Mouse (Mus musculus): ENCODE data around the gene Bicdl2. TPM values are rescaled to one million over a fixed set of nuclear protein-coding genes. Genes with fewer than 3 reads are reported as not detected.

Gene Bicdl2
- polyA plus RNA-seq, 1 experiment from 2014 or later = 0.84 TPM

- H3K4me3 ChIP-seq (ENCODE audit: low read depth, low read length) = no peak overlapping the region
- no peaks in the 10 kb centered on the region for H3K36me3 ChIP-seq (replicated peaks; ENCODE audit: control insufficient read depth, insufficient read depth, low read depth, low read length)
- H3K4me1 ChIP-seq (ENCODE audit: control insufficient read depth, insufficient read depth, low read length) = peaks cover 3% of the 10 kb centered on the region; the same call in 1 of the 2 replicates
- peaks cover 18% of the 10 kb centered on the region for H3K27me3 ChIP-seq (ENCODE audit: control insufficient read depth, insufficient read depth, low read length)
- H3K4me2 ChIP-seq (ENCODE audit: low read depth, low read length) = no peak overlapping the region
- no peaks in the 10 kb centered on the region for H3K9me3 ChIP-seq (replicated peaks; ENCODE audit: control insufficient read depth, low read length)
- 50% methylated on average over 5 of the region's 5 CpGs for WGBS
- H3K9ac ChIP-seq (replicated peaks; ENCODE audit: low read length) = no peak overlapping the region
- no peak overlapping the region for H3K27ac ChIP-seq (replicated peaks; ENCODE audit: low read depth, low read length)
- DNase-seq (ENCODE audit: low spot score) (no peak), ATAC-seq (replicated peaks; ENCODE audit: insufficient number of reproducible peaks, low FRiP score, low TSS enrichment, low read depth) (no peak)
Observed at GRCm38 (mm10) chr17:23675127-23675526, 14.8 kb downstream of the Bicdl2 start.

DNA sequence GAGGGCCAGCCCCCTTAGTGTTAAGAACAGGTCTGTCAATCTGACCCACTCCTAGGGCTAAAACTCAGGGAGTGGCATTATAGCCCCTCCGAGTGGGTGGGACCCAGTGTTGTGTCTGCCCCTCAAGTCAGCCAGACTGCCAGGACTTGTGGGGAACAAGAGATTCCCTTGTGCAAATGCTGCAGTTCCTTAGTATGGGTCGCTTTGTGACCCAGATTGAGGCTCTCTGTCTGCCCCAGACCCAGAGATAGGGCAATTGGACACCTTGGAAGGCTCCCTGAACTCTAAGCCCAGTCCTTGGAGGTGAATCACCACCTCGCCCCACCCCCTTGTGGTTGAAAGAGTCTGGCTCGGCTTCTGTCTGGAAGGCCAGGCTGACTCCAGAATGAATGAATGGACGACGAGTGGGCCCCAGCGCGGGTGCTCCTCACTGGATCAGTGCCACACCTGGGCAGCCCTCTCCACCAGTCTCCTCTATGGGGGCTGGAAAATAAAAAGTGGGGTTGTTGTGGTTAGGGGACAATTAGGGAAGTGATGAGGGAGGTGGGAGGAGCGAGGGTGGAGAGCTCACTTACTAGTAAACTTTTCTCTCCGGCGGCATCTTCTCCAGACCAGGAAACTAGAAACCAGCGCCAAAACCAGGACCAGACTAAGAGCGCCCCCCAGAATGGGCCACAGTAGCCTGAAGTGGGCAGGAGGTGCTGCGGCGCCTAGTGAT is 15.4 kb downstream of the Bicdl2 start:
- 12% methylated on average over 15 of the region's 15 CpGs for WGBS
- H3K36me3 ChIP-seq (replicated peaks; ENCODE audit: control insufficient read depth, insufficient read depth, low read depth, low read length) = no peaks in the 10 kb centered on the region
- peaks cover 24% of the 10 kb centered on the region for H3K27me3 ChIP-seq (ENCODE audit: control insufficient read depth, insufficient read depth, low read length)
- H3K9ac ChIP-seq (replicated peaks; ENCODE audit: low read length) = no peak overlapping the region
- H3K4me3 ChIP-seq (ENCODE audit: low read depth, low read length) = peak overlapping the region; percentile 44
- H3K4me1 ChIP-seq (ENCODE audit: control insufficient read depth, insufficient read depth, low read length) = peaks cover 3% of the 10 kb centered on the region; the same call in 1 of the 2 replicates
- no peaks in the 10 kb centered on the region for H3K9me3 ChIP-seq (replicated peaks; ENCODE audit: control insufficient read depth, low read length)
- H3K4me2 ChIP-seq (ENCODE audit: low read depth, low read length) = peak overlapping the region; percentile 92
- H3K27ac ChIP-seq (replicated peaks; ENCODE audit: low read depth, low read length) = no peak overlapping the region
- ATAC-seq (replicated peaks; ENCODE audit: insufficient number of reproducible peaks, low FRiP score, low TSS enrichment, low read depth) (no peak), DNase-seq (ENCODE audit: low spot score) (no peak)

DNA sequence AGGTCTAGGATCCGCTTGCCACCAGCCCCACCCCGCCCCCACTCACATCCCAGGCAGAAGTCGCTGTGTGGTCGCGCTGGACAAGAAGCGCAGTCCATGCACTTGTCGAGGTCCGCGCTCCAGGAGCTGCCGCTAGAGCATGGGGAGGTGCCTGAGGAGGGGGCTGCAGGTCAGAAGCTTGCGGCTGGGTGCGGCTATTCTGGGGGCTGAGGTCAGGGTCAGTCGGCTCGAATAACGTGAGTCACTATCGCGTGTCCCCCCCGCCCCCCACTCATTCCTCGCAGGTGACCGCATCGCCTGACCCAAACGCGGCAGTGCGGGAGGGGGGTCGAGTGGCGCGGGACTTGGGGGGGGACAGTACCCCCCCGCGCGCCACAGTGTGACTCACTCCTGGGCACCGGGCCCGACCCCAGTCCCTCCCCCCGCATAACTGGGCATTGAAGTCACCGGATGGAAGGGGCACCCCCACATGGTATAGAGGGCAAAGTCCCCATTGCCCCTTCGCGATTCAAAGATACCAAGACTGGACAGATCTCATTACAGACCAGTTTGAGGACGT is 16.2 kb downstream of the Bicdl2 start:
- no peaks in the 10 kb centered on the region for H3K9me3 ChIP-seq (replicated peaks; ENCODE audit: control insufficient read depth, low read length)
- H3K27me3 ChIP-seq (ENCODE audit: control insufficient read depth, insufficient read depth, low read length) = peaks cover 31% of the 10 kb centered on the region
- H3K4me2 ChIP-seq (ENCODE audit: low read depth, low read length) = peak overlapping the region; percentile 92
- under 1% methylated on average over 35 of the region's 37 CpGs for WGBS
- H3K4me1 ChIP-seq (ENCODE audit: control insufficient read depth, insufficient read depth, low read length) = peaks cover 3% of the 10 kb centered on the region; the same call in 1 of the 2 replicates
- no peak overlapping the region for H3K27ac ChIP-seq (replicated peaks; ENCODE audit: low read depth, low read length)
- no peak for DNase-seq (ENCODE audit: low spot score)
- ATAC-seq (replicated peaks; ENCODE audit: insufficient number of reproducible peaks, low FRiP score, low TSS enrichment, low read depth) = no peak
- H3K4me3 ChIP-seq (ENCODE audit: low read depth, low read length) = peak overlapping the region; percentile 44
- H3K36me3 ChIP-seq (replicated peaks; ENCODE audit: control insufficient read depth, insufficient read depth, low read depth, low read length) = no peaks in the 10 kb centered on the region
- H3K9ac ChIP-seq (replicated peaks; ENCODE audit: low read length) = peak overlapping the region; percentile 33

- Histone ChIP-seq H3K9ac (replicated peaks; ENCODE audit: low read length) (peak within 1 kb of the TSS; percentile 54), H3K36me3 (replicated peaks; ENCODE audit: control insufficient read depth, insufficient read depth, low read depth, low read length) (no peaks in the 10 kb centered on the region), H3K9me3 (replicated peaks; ENCODE audit: control insufficient read depth, low read length) (no peaks in the 10 kb centered on the region), H3K4me3 (ENCODE audit: low read depth, low read length) (peak within 1 kb of the TSS; percentile 44), H3K4me2 (ENCODE audit: low read depth, low read length) (peak within 1 kb of the TSS; percentile 92), H3K27ac (replicated peaks; ENCODE audit: low read depth, low read length) (no peak within 1 kb of the TSS), H3K4me1 (ENCODE audit: control insufficient read depth, insufficient read depth, low read length) (peaks cover 3% of the 10 kb centered on the region; the same call in 1 of the 2 replicates), H3K27me3 (ENCODE audit: control insufficient read depth, insufficient read depth, low read length) (peaks cover 35% of the 10 kb centered on the region)
- peak; percentile 91 for DNase-seq (ENCODE audit: low spot score)
- ATAC-seq (replicated peaks; ENCODE audit: insufficient number of reproducible peaks, low FRiP score, low TSS enrichment, low read depth) = no peak
- WGBS = under 1% methylated on average over 34 of the region's 34 CpGs
Observed at GRCm38 (mm10) chr17:23677236-23677679, 17.0 kb downstream of the Bicdl2 start, which contains the start of gene Tnfrsf12a. Gene Tnfrsf12a (minus strand): TSS chr17:23677468.

DNA sequence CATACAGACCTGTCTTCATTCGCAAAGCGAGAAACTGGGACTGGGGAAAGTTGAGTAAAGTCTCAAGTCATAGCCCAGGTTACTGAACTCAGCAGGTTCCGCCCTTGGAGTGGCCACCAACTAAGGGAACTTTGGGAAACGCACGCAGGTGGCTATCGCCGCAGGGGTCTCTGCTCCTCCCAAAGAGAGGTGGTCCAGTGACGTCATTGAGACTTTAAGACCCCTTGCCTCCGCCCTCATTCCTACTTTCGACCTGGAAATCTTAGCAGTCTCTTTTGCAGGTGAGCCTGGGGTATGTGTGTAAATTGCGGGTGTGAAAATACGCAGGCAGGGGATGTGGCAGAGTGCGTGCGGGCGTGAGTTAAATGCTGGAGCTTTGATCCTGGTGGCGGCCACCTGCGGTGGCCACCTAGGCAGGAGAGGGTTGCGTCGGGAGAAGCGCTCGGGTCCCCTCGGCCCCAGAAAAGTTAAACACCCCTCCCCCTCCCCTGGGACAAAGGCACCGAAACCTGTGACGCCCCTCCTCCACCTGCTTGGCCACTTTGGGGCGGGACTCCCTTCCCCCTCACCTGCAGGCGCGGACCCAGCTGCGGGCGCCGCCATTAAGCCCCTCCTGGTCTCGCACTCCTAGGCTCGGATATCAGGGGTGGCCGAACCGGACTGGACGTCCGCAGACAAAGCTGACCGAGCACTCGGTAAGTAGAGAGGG is 19.0 kb downstream of the Bicdl2 start, which contains the start of gene Cldn6:
TSS of gene Cldn6 (plus strand) at position 123 of the 709 bp plus-strand sequence.
- Histone ChIP-seq H3K9ac (replicated peaks; ENCODE audit: low read length) (no peak within 1 kb of the TSS; the same call in 1 of the 2 replicates), H3K36me3 (replicated peaks; ENCODE audit: control insufficient read depth, insufficient read depth, low read depth, low read length) (no peaks in the 10 kb centered on the region), H3K27ac (replicated peaks; ENCODE audit: low read depth, low read length) (peak within 1 kb of the TSS; percentile 20; the same call in 1 of the 2 replicates), H3K27me3 (ENCODE audit: control insufficient read depth, insufficient read depth, low read length) (peaks cover 53% of the 10 kb centered on the region), H3K4me2 (ENCODE audit: low read depth, low read length) (peak within 1 kb of the TSS; percentile 32), H3K9me3 (replicated peaks; ENCODE audit: control insufficient read depth, low read length) (no peaks in the 10 kb centered on the region), H3K4me1 (ENCODE audit: control insufficient read depth, insufficient read depth, low read length) (peaks cover 3% of the 10 kb centered on the region), H3K4me3 (ENCODE audit: low read depth, low read length) (peak within 1 kb of the TSS; percentile 21)
- peak; percentile 49 for DNase-seq (ENCODE audit: low spot score)
- no peak for ATAC-seq (replicated peaks; ENCODE audit: insufficient number of reproducible peaks, low FRiP score, low TSS enrichment, low read depth)
- 2% methylated on average over 38 of the region's 38 CpGs for WGBS

DNA sequence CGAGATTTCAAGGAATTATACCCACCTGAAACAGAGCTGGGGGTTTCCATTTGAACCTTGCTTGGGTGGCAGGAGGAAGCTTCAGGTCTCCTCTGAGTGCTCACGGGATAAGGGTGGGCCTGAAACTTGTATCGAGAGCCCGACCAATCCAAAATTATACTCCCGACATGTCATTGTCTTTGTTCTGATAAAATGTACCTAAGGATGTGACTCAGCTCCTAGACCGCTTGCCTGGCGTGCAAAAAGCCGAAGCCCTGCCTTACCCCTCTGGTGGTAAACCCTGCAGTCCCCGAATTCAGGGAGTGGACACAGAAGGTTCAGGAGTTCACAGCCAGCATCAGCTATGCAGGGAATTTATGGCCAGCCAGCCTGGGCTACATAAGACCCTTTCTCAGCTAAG is 20.0 kb downstream of the Bicdl2 start:
- H3K27ac ChIP-seq (replicated peaks; ENCODE audit: low read depth, low read length) = no peak overlapping the region
- no peaks in the 10 kb centered on the region for H3K9me3 ChIP-seq (replicated peaks; ENCODE audit: control insufficient read depth, low read length)
- 73% methylated on average over 9 of the region's 9 CpGs for WGBS
- H3K4me1 ChIP-seq (ENCODE audit: control insufficient read depth, insufficient read depth, low read length) = no peaks in the 10 kb centered on the region; the same call in 1 of the 2 replicates
- no peak for ATAC-seq (replicated peaks; ENCODE audit: insufficient number of reproducible peaks, low FRiP score, low TSS enrichment, low read depth)
- H3K27me3 ChIP-seq (ENCODE audit: control insufficient read depth, insufficient read depth, low read length) = peaks cover 53% of the 10 kb centered on the region
- H3K9ac ChIP-seq (replicated peaks; ENCODE audit: low read length) = no peak overlapping the region
- H3K4me3 ChIP-seq (ENCODE audit: low read depth, low read length) = peak overlapping the region; percentile 21
- no peaks in the 10 kb centered on the region for H3K36me3 ChIP-seq (replicated peaks; ENCODE audit: control insufficient read depth, insufficient read depth, low read depth, low read length)
- H3K4me2 ChIP-seq (ENCODE audit: low read depth, low read length) = no peak overlapping the region
- no peak for DNase-seq (ENCODE audit: low spot score)

GRCm38 (mm10) chr17:23681086-23681485 is 20.8 kb downstream of the Bicdl2 start:
- no peak overlapping the region for H3K4me2 ChIP-seq (ENCODE audit: low read depth, low read length)
- H3K9ac ChIP-seq (replicated peaks; ENCODE audit: low read length) = no peak overlapping the region
- ATAC-seq (replicated peaks; ENCODE audit: insufficient number of reproducible peaks, low FRiP score, low TSS enrichment, low read depth) = no peak
- 69% methylated on average over 10 of the region's 10 CpGs for WGBS
- no peaks in the 10 kb centered on the region; the same call in 1 of the 2 replicates for H3K4me1 ChIP-seq (ENCODE audit: control insufficient read depth, insufficient read depth, low read length)
- peaks cover 53% of the 10 kb centered on the region for H3K27me3 ChIP-seq (ENCODE audit: control insufficient read depth, insufficient read depth, low read length)
- H3K9me3 ChIP-seq (replicated peaks; ENCODE audit: control insufficient read depth, low read length) = no peaks in the 10 kb centered on the region
- no peak for DNase-seq (ENCODE audit: low spot score)
- H3K4me3 ChIP-seq (ENCODE audit: low read depth, low read length) = no peak overlapping the region
- no peak overlapping the region for H3K27ac ChIP-seq (replicated peaks; ENCODE audit: low read depth, low read length)
- H3K36me3 ChIP-seq (replicated peaks; ENCODE audit: control insufficient read depth, insufficient read depth, low read depth, low read length) = no peaks in the 10 kb centered on the region

Measured in embryonic facial prominence, embryonic 11.5 days (tissue).